Mouse (Mus musculus) layer of hippocampus, postnatal 25 days (tissue): ENCODE measurements at regions not wholly inside any gene's neighbourhood (a gene's known extent, or its start where the extent isn't known, plus 50 kb on each side); places are given as distances from the start of the nearest gene placed in this dataset.

Experiments used
- DNase-seq, 2 experiments: peaks; one replicate each; pipeline ENCODE4 v3.0.0; 2022; ENCODE audit warnings: mixed read lengths in 2 of 2, low spot score in 1 of 2; ENCODE audit errors: extremely low spot score in 1 of 2

GRCm38 (mm10) chr6:43021967-43022366, 73.1 kb downstream of the Olfr444 start:
- DNase-seq: peak in 1 of 2 experiments; percentile 21
